Mouse (Mus musculus) gastrocnemius, postnatal 10 days (tissue): ENCODE results near the gene Fam57b. TPM values are rescaled to one million over a fixed set of nuclear protein-coding genes. Genes with fewer than 3 reads are reported as not detected.

Source experiments
- DNase-seq: peaks from one replicate; pipeline ENCODE4 v3.0.0; 2021; ENCODE audit warnings: mixed read lengths
- total RNA-seq, 2 experiments: library from RNA; stranded (reverse); gene quantifications; 2 replicates each; pipeline ENCODE4 v1.2.3; 2021

The Fam57b gene
- total RNA-seq, 2 experiments from 2014 or later: 10.3 to 10.5 TPM

GRCm38 (mm10) chr7:126870520-126870891, 73.0 kb downstream of the Fam57b start:
- DNase-seq: no peak

GRCm38 (mm10) chr7:126877239-126877638, 79.8 kb downstream of the Fam57b start:
- DNase-seq: no peak

Other genes starting within 250 kb of the Fam57b start
- 100 to 1,000 TPM; 147 to 153 TPM for gene Eif3c, start 231.3 kb upstream of the Fam57b start, total RNA-seq
- gene Apobr, start 212.7 kb upstream of the Fam57b start, total RNA-seq: 1 to 10 TPM in 1 of 2 experiments, under 1 TPM in 1; 0.59 to 1.0 TPM
- 10 to 100 TPM in 1 of 2 experiments, 1 to 10 TPM in 1; 6.3 to 14.3 TPM for gene Cln3, start 211.9 kb upstream of the Fam57b start, total RNA-seq
- not detected for gene Il27, start 202.7 kb upstream of the Fam57b start, total RNA-seq
- 10 to 100 TPM; 19.0 to 25.3 TPM for gene Nupr1, start 166.8 kb upstream of the Fam57b start, total RNA-seq
- gene Sgf29, start 148.4 kb upstream of the Fam57b start, total RNA-seq: 10 to 100 TPM; 21.9 to 22.9 TPM
- gene Sult1a1, start 121.2 kb upstream of the Fam57b start, total RNA-seq: 10 to 100 TPM; 13.8 to 24.7 TPM
- 10 to 100 TPM; 53.6 to 54.4 TPM for gene Bola2, start 102.3 kb upstream of the Fam57b start, total RNA-seq
- gene Slx1b, start 101.9 kb upstream of the Fam57b start, total RNA-seq: 1 to 10 TPM; 4.2 to 6.1 TPM
- 1 to 10 TPM; 5.0 to 7.0 TPM for gene Coro1a, start 89.9 kb upstream of the Fam57b start, total RNA-seq
- 10 to 100 TPM; 43.7 to 54.7 TPM for gene Mapk3, start 38.1 kb upstream of the Fam57b start, total RNA-seq
- 1 to 10 TPM; 1.0 to 4.0 TPM for gene Gdpd3, start 31.3 kb upstream of the Fam57b start, total RNA-seq
- gene Ypel3, start 20.7 kb upstream of the Fam57b start, total RNA-seq: 10 to 100 TPM; 56.3 to 62.9 TPM
- under 1 TPM; 0.38 to 0.75 TPM for gene Tbx6, start 16.2 kb upstream of the Fam57b start, total RNA-seq
- 10 to 100 TPM; 44.2 to 48.8 TPM for gene Ppp4c, start 5.2 kb upstream of the Fam57b start, total RNA-seq
- gene 4930451I11Rik, start 34.0 kb downstream of the Fam57b start, total RNA-seq: not detected
- under 1 TPM; 0.14 to 0.68 TPM for gene Doc2a, start 49.7 kb downstream of the Fam57b start, total RNA-seq
- 10 to 100 TPM; 11.9 to 18.1 TPM for gene Hirip3, start 64.3 kb downstream of the Fam57b start, total RNA-seq
- gene Ino80e, start 64.7 kb downstream of the Fam57b start, total RNA-seq: 10 to 100 TPM; 18.6 to 23.6 TPM
- gene Taok2, start 87.0 kb downstream of the Fam57b start, total RNA-seq: 10 to 100 TPM; 40.2 to 52.3 TPM
- 10 to 100 TPM; 16.2 to 17.3 TPM for gene Tmem219, start 125.2 kb downstream of the Fam57b start, total RNA-seq
- 1 to 10 TPM; 3.7 to 5.0 TPM for gene Kctd13, start 131.2 kb downstream of the Fam57b start, total RNA-seq
- gene Asphd1, start 151.9 kb downstream of the Fam57b start, total RNA-seq: under 1 TPM in 1 of 2 experiments, not detected in 1; 0.35 TPM
- gene Sez6l2, start 152.9 kb downstream of the Fam57b start, total RNA-seq: 10 to 100 TPM in 1 of 2 experiments, 1 to 10 TPM in 1; 5.9 to 10.5 TPM
- 10 to 100 TPM; 38.3 to 39.9 TPM for gene Cdipt, start 178.2 kb downstream of the Fam57b start, total RNA-seq
- under 1 TPM; 0.42 to 0.45 TPM for gene Cdiptos, start 178.4 kb downstream of the Fam57b start, total RNA-seq
- gene Mvp, start 217.0 kb downstream of the Fam57b start, total RNA-seq: 10 to 100 TPM; 23.3 to 28.3 TPM
- gene Pagr1b, start 218.8 kb downstream of the Fam57b start, total RNA-seq: 1 to 10 TPM in 1 of 2 experiments, not detected in 1; 1.5 TPM
- gene Pagr1a, start 219.7 kb downstream of the Fam57b start, total RNA-seq: 1 to 10 TPM; 2.5 to 8.2 TPM
- 10 to 100 TPM; 17.5 to 23.1 TPM for gene Gm42742, start 223.4 kb downstream of the Fam57b start, total RNA-seq
- 1 to 10 TPM; 1.9 to 4.6 TPM for gene Prrt2, start 223.5 kb downstream of the Fam57b start, total RNA-seq
- 10 to 100 TPM; 75.6 to 92.8 TPM for gene Maz, start 229.4 kb downstream of the Fam57b start, total RNA-seq
- 10 to 100 TPM; 10.8 to 12.5 TPM for gene Kif22, start 244.8 kb downstream of the Fam57b start, total RNA-seq